Mouse (Mus musculus) brain, embryonic 14.5 days (tissue): ENCODE measurements around the gene Klhdc8a.

ENCODE experiments used
- CTCF ChIP-seq: fragments of 200-500 bp; IDR thresholded peaks from 2 replicates; pipeline ENCODE4 v1.5.1; 2012; ENCODE audit warnings: inconsistent platforms, mild to moderate bottlenecking, moderate library complexity, borderline replicate concordance; ENCODE audit not compliant: insufficient read depth, insufficient read length; ENCODE audit errors: extremely low read depth
- POLR2A ChIP-seq: fragments of 200-500 bp; IDR thresholded peaks from 2 replicates; pipeline ENCODE4 v1.6.1; 2012; ENCODE audit warnings: mild to moderate bottlenecking, inconsistent platforms, borderline replicate concordance; ENCODE audit not compliant: poor library complexity, insufficient read depth, insufficient read length, severe bottlenecking; ENCODE audit errors: extremely low read depth

DNA sequence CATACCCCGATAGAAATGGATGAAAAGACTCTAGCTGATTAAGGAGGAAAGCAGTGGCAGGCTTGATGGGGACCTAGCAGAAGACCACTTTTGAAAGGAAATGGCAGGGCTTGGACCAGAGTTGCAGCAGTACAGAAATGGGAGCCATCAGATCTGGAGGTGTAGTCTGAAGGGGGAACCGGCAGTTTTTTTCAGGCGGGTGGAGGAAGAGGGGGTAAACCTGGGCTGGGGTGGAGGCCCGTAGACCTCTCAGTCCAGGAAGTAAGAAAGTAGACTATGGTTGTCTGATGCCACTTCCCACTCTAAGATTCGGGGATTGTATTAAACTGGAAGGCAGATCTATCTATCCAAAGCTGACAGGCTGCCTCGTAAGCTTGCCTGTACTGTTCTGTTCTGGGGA is 38.5 kb downstream of the Klhdc8a start:
- TF ChIP-seq CTCF (no peak), POLR2A (no peak)
